In genomic region chr10:26995182-26995975, GRCm38 (mm10) we compare ENCODE assay signal across 8 mouse cellular contexts.
A peak's percentile ranks its signal among the peaks of the same experiment; 100 is the strongest.
DNase-seq lines count a peak whose midpoint lies in the region; ATAC-seq and TF ChIP-seq lines count a peak whose summit lies in the region.

No protein-coding gene starts in this region.

- peak overlapping the region; percentile 38; the same call in 1 of the 2 replicates for H3K4me2 ChIP-seq in CH12.LX (ENCODE audit: insufficient read depth, low read depth, poor library complexity, severe bottlenecking)

- peaks cover 0 to 8% of the 10 kb centered on the region in 2 experiments; a peak in 2 of 4 replicates for H3K4me1 ChIP-seq in CH12.LX (ENCODE audit: control insufficient read depth in 1 of 2, insufficient read depth in 2 of 2)
- H3K4me1 ChIP-seq in liver, adult 2 months (ENCODE audit: control insufficient read depth, insufficient read depth, low read length), result peaks cover 5% of the 10 kb centered on the region

- in situ Hi-C loops in CH12.LX (cut with MboI; ENCODE audit: low pct_ligation_motif_present, low pct_unique_long_range_greater_than_20kb, low sequenced_read_pairs), result loop anchor here (25.0 kb wide), 1 partner anchor 283 kb away; no protein-coding TSS in a partner anchor

- H3K4me3 ChIP-seq in CH12.LX (replicated peaks in 1 of 3; ENCODE audit: low read depth in 2 of 3, low read length in 2 of 3, poor library complexity in 1 of 3), result no peak overlapping the region
- no peak overlapping the region for H3K4me3 ChIP-seq in liver, adult 2 months (ENCODE audit: insufficient read depth, low read depth, low read length)

- dilution Hi-C loops in CH12.LX (cut with MboI; ENCODE audit: extremely low pct_ligation_motif_present, extremely low pct_unique_long_range_greater_than_20kb, low sequenced_read_pairs), result no loop called here

- 68% methylated on average over 8 of the region's 8 CpGs for WGBS in liver, adult 2 months

- peak; percentile 82 for ATAC-seq in common myeloid progenitor, adult 5-6 weeks (replicated peaks; ENCODE audit: low read depth, poor library complexity, severe bottlenecking)
- no peak for ATAC-seq in monocyte, adult 5-6 weeks (replicated peaks; ENCODE audit: insufficient number of reproducible peaks, low FRiP score, low TSS enrichment, poor library complexity, severe bottlenecking)

- intact Hi-C loops in gastrocnemius, postnatal 14 days (cut with DNase I; ENCODE audit: low total_unique reads), result loop anchor here (10.0 kb wide), 2 partner anchors 81 to 501 kb away; no protein-coding TSS in a partner anchor

- peak; percentile 75 for TF ChIP-seq RAD21 in CH12.LX (IDR thresholded peaks at IDR 0.05; ENCODE audit: low read depth, low read length)

- no peaks in the 10 kb centered on the region for H3K9me3 ChIP-seq in CH12.LX (replicated peaks; ENCODE audit: low read length)

- TF ChIP-seq EP300 in CH12.LX (IDR thresholded peaks at IDR 0.05; ENCODE audit: low read length), result no peak

- no peak for TF ChIP-seq POLR2A in CH12.LX (IDR thresholded peaks at IDR 0.05; ENCODE audit: low read depth, low read length)
- TF ChIP-seq POLR2A in liver, adult 2 months (IDR thresholded peaks at IDR 0.05; ENCODE audit: extremely low read depth, insufficient read depth, low read length), result no peak

- H3K27me3 ChIP-seq in CH12.LX (replicated peaks), result no peaks in the 10 kb centered on the region
- no peaks in the 10 kb centered on the region for H3K27me3 ChIP-seq in liver, adult 2 months (ENCODE audit: control insufficient read depth, insufficient read depth, low read length)

- DNase-seq in CH12.LX (ENCODE audit: extremely low read depth), result peak; percentile 71
- peak; percentile 53 for DNase-seq in ZHBTc4 (ENCODE audit: low read depth, low spot score)
- DNase-seq in gastrocnemius, postnatal 14 days, result peak; percentile 9
- peak; percentile 76 for DNase-seq in kidney, postnatal 10 days
- peak; percentile 53 for DNase-seq in liver, adult 2 months (ENCODE audit: extremely low read depth, low read depth, low spot score)
- DNase-seq in neural tube, embryonic 10.5 days (ENCODE audit: extremely low spot score, low spot score), result peak; percentile 35

- H3K79me2 ChIP-seq in CH12.LX (replicated peaks; ENCODE audit: control insufficient read depth, extremely low read depth, insufficient read depth, poor library complexity, severe bottlenecking), result no peaks in the 10 kb centered on the region
- no peaks in the 10 kb centered on the region for H3K79me2 ChIP-seq in liver, adult 2 months (ENCODE audit: control insufficient read depth, insufficient read depth, low read length)

- H3K9ac ChIP-seq in CH12.LX (ENCODE audit: insufficient read depth, low read depth), result no peak overlapping the region
- H3K9ac ChIP-seq in liver, adult 2 months (ENCODE audit: low read depth, low read length), result no peak overlapping the region

- H3K36me3 ChIP-seq in CH12.LX (replicated peaks in 1 of 2; ENCODE audit: control insufficient read depth in 1 of 2, insufficient read depth in 1 of 2, low read length in 1 of 2), result no peaks in the 10 kb centered on the region
- no peaks in the 10 kb centered on the region for H3K36me3 ChIP-seq in liver, adult 2 months (ENCODE audit: control insufficient read depth, insufficient read depth, low read length)

- no peak overlapping the region for H3K27ac ChIP-seq in CH12.LX (ENCODE audit: insufficient read depth, low read depth)
- 0 out of 2 replicates have a peak overlapping the region, but pooled peaks have one; percentile 13 for H3K27ac ChIP-seq in liver, adult 2 months (replicated peaks; ENCODE audit: insufficient read depth, low read depth, low read length)

- TF ChIP-seq CTCF in CH12.LX (conservative IDR thresholded peaks at IDR 0.05 in 1 of 2, IDR thresholded peaks at IDR 0.05 in 1 of 2; ENCODE audit: low read depth in 2 of 2, low read length in 2 of 2), result peak; percentile 52 to 82; a peak in 3 of 4 replicates
- peak; percentile 41; the same call in 1 of the 2 replicates for TF ChIP-seq CTCF in liver, adult 2 months (IDR thresholded peaks at IDR 0.05; ENCODE audit: low read depth, low read length)

TF ChIP-seq in CH12.LX, 34 proteins besides CTCF, POLR2A, EP300 and RAD21:
- TF ChIP-seq MAZ (IDR thresholded peaks at IDR 0.05; ENCODE audit: low read depth, low read length) (no peak), SMC3 (IDR thresholded peaks at IDR 0.05; ENCODE audit: low read depth, low read length) (peak; percentile 77), MAFK (IDR thresholded peaks at IDR 0.05; ENCODE audit: insufficient replicate concordance, low read length) (no peak), ZNF384 (IDR thresholded peaks at IDR 0.05; ENCODE audit: low read depth, low read length) (peak; percentile 94)

Comparison
In these comparisons a context has a peak if more than half of its experiments do, and no peak if none do; other contexts are left out.
1. DNase-seq: peak in every context shown above with its lines; median percentile 76 in kidney, postnatal 10 days; 71 in CH12.LX; 53 in ZHBTc4; 53 in liver, adult 2 months; 35 in neural tube, embryonic 10.5 days; 9 in gastrocnemius, postnatal 14 days.